Mouse (Mus musculus): ENCODE data around the gene Ino80b.
A peak's percentile ranks its signal among the peaks of the same experiment; 100 is the strongest.

The Ino80b gene

GRCm38 (mm10) chr6:83140044-83140443 is 14.8 kb upstream of the Ino80b start:
- no peak for DNase-seq

GRCm38 (mm10) chr6:83138056-83138455 is 12.8 kb upstream of the Ino80b start:
- peak in 1 of 2 experiments; percentile 60 for DNase-seq

- DNase-seq, result peak; percentile 94 to 95
These were observed 12.3 kb upstream of the Ino80b start for GRCm38 (mm10) chr6:83137576-83137950.

GRCm38 (mm10) chr6:83136881-83137575 is 11.8 kb upstream of the Ino80b start:
- peak; percentile 73 to 83 for DNase-seq

- no peak for DNase-seq
These were observed 11.2 kb upstream of the Ino80b start for GRCm38 (mm10) chr6:83136291-83136880.

- DNase-seq, result peak; percentile 75 to 91
These were observed 10.4 kb upstream of the Ino80b start for GRCm38 (mm10) chr6:83135571-83136161.

- peak in 1 of 2 experiments; percentile 86 for DNase-seq
These were observed 9.8 kb upstream of the Ino80b start, which contains the start of gene Rtkn for GRCm38 (mm10) chr6:83134951-83135513. TSS of gene Rtkn (plus strand) at chr6:83135463.

- DNase-seq, result peak in 1 of 2 experiments; percentile 77
These were observed 9.0 kb upstream of the Ino80b start for GRCm38 (mm10) chr6:83134226-83134625.

- peak in 1 of 2 experiments; percentile 45 for DNase-seq
These were observed 7.1 kb upstream of the Ino80b start for GRCm38 (mm10) chr6:83132176-83132919.

GRCm38 (mm10) chr6:83131469-83132034 is 6.3 kb upstream of the Ino80b start:
- DNase-seq, result peak; percentile 68 to 89

GRCm38 (mm10) chr6:83127419-83127818 is 2.2 kb upstream of the Ino80b start:
- DNase-seq, result no peak

GRCm38 (mm10) chr6:83124851-83125312 is 349 bp downstream of the Ino80b start:
- DNase-seq, result peak; percentile 93 to 96

- no peak for DNase-seq
These were observed 2.3 kb downstream of the Ino80b start for GRCm38 (mm10) chr6:83122961-83123360.

- no peak for DNase-seq
These were observed 3.1 kb downstream of the Ino80b start for GRCm38 (mm10) chr6:83121863-83122710.

- peak; percentile 96 to 99 for DNase-seq
These were observed 4.0 kb downstream of the Ino80b start, which contains the start of gene Wbp1 for GRCm38 (mm10) chr6:83120930-83121862. TSS of gene Wbp1 (minus strand) at chr6:83121559.

- DNase-seq, result peak; percentile 56 to 71
These were observed 5.5 kb downstream of the Ino80b start for GRCm38 (mm10) chr6:83119734-83120051.

GRCm38 (mm10) chr6:83118825-83119733 is 6.2 kb downstream of the Ino80b start:
- peak in 1 of 2 experiments; percentile 56 for DNase-seq

GRCm38 (mm10) chr6:83118369-83118768 is 6.9 kb downstream of the Ino80b start:
- DNase-seq, result no peak

- DNase-seq, result no peak
These were observed 7.6 kb downstream of the Ino80b start for GRCm38 (mm10) chr6:83117616-83118015.
